Mouse (Mus musculus): ENCODE data around the gene Hist1h1d. TPM values are rescaled to one million over a fixed set of nuclear protein-coding genes. Genes with fewer than 3 reads are reported as not detected.
A peak's percentile ranks its signal among the peaks of the same experiment; 100 is the strongest.
"Not testable (repeated sequence)": the region's sequence is repeated elsewhere in the genome, so short reads cannot be mapped to it uniquely, and the experiment has no call there.

Gene Hist1h1d
- polyA plus RNA-seq, 1 experiment from 2014 or later, result 0.41 TPM

- WGBS, result under 1% methylated on average over 20 of the region's 20 CpGs
- Histone ChIP-seq H3K27ac (replicated peaks in 1 of 2; ENCODE audit: control insufficient read depth in 1 of 2, insufficient read depth in 1 of 2, low read depth in 2 of 2, low read length in 2 of 2) (peak overlapping the region; percentile 95 to 100), H3K4me3 (ENCODE audit: control insufficient read depth in 1 of 2, insufficient read depth in 1 of 2, low read depth in 1 of 2, low read length in 2 of 2) (peak overlapping the region; percentile 49 to 67), H3K4me1 (ENCODE audit: control insufficient read depth in 2 of 2, insufficient read depth in 2 of 2, low read length in 2 of 2) (peaks cover 8 to 33% of the 10 kb centered on the region in 2 experiments), H3K9ac (ENCODE audit: low read length) (peak overlapping the region; percentile 95), H3K9me3 (ENCODE audit: control insufficient read depth, low read length) (no peaks in the 10 kb centered on the region), H3K36me3 (ENCODE audit: control insufficient read depth, insufficient read depth, low read length) (no peaks in the 10 kb centered on the region), H3K27me3 (ENCODE audit: control insufficient read depth, insufficient read depth, low read length) (no peaks in the 10 kb centered on the region), H3K4me2 (ENCODE audit: low read length) (peak overlapping the region; percentile 71)
- ATAC-seq (ENCODE audit: insufficient number of reproducible peaks, insufficient read depth, low FRiP score, low read depth), result no peak
Measured at GRCm38 (mm10) chr13:23530181-23530900, 22.7 kb upstream of the Hist1h1d start.

- no peaks in the 10 kb centered on the region for H3K36me3 ChIP-seq (ENCODE audit: control insufficient read depth, insufficient read depth, low read length)
- peak; percentile 81 for ATAC-seq (ENCODE audit: insufficient number of reproducible peaks, insufficient read depth, low FRiP score, low read depth)
- peak within 1 kb of the TSS; percentile 71 for H3K4me2 ChIP-seq (ENCODE audit: low read length)
- under 1% methylated on average over 50 of the region's 70 CpGs for WGBS
- peak within 1 kb of the TSS; percentile 95 for H3K9ac ChIP-seq (ENCODE audit: low read length)
- H3K27ac ChIP-seq (replicated peaks in 1 of 2; ENCODE audit: control insufficient read depth in 1 of 2, insufficient read depth in 1 of 2, low read depth in 2 of 2, low read length in 2 of 2), result peak within 1 kb of the TSS; percentile 95 to 100
- no peaks in the 10 kb centered on the region for H3K27me3 ChIP-seq (ENCODE audit: control insufficient read depth, insufficient read depth, low read length)
- no peaks in the 10 kb centered on the region for H3K9me3 ChIP-seq (ENCODE audit: control insufficient read depth, low read length)
- peak within 1 kb of the TSS; percentile 49 to 67 for H3K4me3 ChIP-seq (ENCODE audit: control insufficient read depth in 1 of 2, insufficient read depth in 1 of 2, low read depth in 1 of 2, low read length in 2 of 2)
- peaks cover 8 to 32% of the 10 kb centered on the region in 2 experiments for H3K4me1 ChIP-seq (ENCODE audit: control insufficient read depth in 2 of 2, insufficient read depth in 2 of 2, low read length in 2 of 2)
Measured at GRCm38 (mm10) chr13:23530901-23531875, 21.9 kb upstream of the Hist1h1d start, which contains the start of gene Hist1h4h. Gene Hist1h4h, plus strand, starts transcription at chr13:23531050.

GRCm38 (mm10) chr13:23532262-23533075, 20.6 kb upstream of the Hist1h1d start:
- Histone ChIP-seq H3K9ac (ENCODE audit: low read length) (peak overlapping the region; percentile 71), H3K4me1 (ENCODE audit: control insufficient read depth in 2 of 2, insufficient read depth in 2 of 2, low read length in 2 of 2) (peaks cover 8 to 36% of the 10 kb centered on the region in 2 experiments), H3K27me3 (ENCODE audit: control insufficient read depth, insufficient read depth, low read length) (no peaks in the 10 kb centered on the region), H3K4me2 (ENCODE audit: low read length) (peak overlapping the region; percentile 71), H3K36me3 (ENCODE audit: control insufficient read depth, insufficient read depth, low read length) (no peaks in the 10 kb centered on the region), H3K27ac (replicated peaks in 1 of 2; ENCODE audit: control insufficient read depth in 1 of 2, insufficient read depth in 1 of 2, low read depth in 2 of 2, low read length in 2 of 2) (peak overlapping the region; percentile 61 to 95), H3K9me3 (ENCODE audit: control insufficient read depth, low read length) (no peaks in the 10 kb centered on the region), H3K4me3 (ENCODE audit: control insufficient read depth in 1 of 2, insufficient read depth in 1 of 2, low read depth in 1 of 2, low read length in 2 of 2) (peak overlapping the region; percentile 21 to 67; a peak in 3 of 4 replicates)
- no peak for ATAC-seq (ENCODE audit: insufficient number of reproducible peaks, insufficient read depth, low FRiP score, low read depth)
- 24% methylated on average over 9 of the region's 9 CpGs for WGBS

- under 1% methylated on average over 23 of the region's 53 CpGs for WGBS
- H3K36me3 ChIP-seq (ENCODE audit: control insufficient read depth, insufficient read depth, low read length); ATAC-seq (ENCODE audit: insufficient number of reproducible peaks, insufficient read depth, low FRiP score, low read depth); H3K9me3 ChIP-seq (ENCODE audit: control insufficient read depth, low read length); H3K27me3 ChIP-seq (ENCODE audit: control insufficient read depth, insufficient read depth, low read length): not testable (repeated sequence)
- Histone ChIP-seq H3K4me2 (ENCODE audit: low read length) (peak within 1 kb of the TSS; percentile 71), H3K27ac (replicated peaks in 1 of 2; ENCODE audit: control insufficient read depth in 1 of 2, insufficient read depth in 1 of 2, low read depth in 2 of 2, low read length in 2 of 2) (peak within 1 kb of the TSS; percentile 89 to 95), H3K9ac (ENCODE audit: low read length) (peak within 1 kb of the TSS; percentile 71), H3K4me3 (ENCODE audit: control insufficient read depth in 1 of 2, insufficient read depth in 1 of 2, low read depth in 1 of 2, low read length in 2 of 2) (peak within 1 kb of the TSS; percentile 36 to 48), H3K4me1 (ENCODE audit: control insufficient read depth in 2 of 2, insufficient read depth in 2 of 2, low read length in 2 of 2) (peaks cover 8 to 35% of the 10 kb centered on the region in 2 experiments)
Measured at GRCm38 (mm10) chr13:23533560-23534367, 19.3 kb upstream of the Hist1h1d start, which contains the start of gene Hist1h2af. Gene Hist1h2af, plus strand, starts transcription at chr13:23533906.

GRCm38 (mm10) chr13:23534368-23535131, 18.5 kb upstream of the Hist1h1d start:
- H3K4me1 ChIP-seq (ENCODE audit: control insufficient read depth in 2 of 2, insufficient read depth in 2 of 2, low read length in 2 of 2), result peaks cover 5 to 30% of the 10 kb centered on the region in 2 experiments
- H3K36me3 ChIP-seq (ENCODE audit: control insufficient read depth, insufficient read depth, low read length), result no peaks in the 10 kb centered on the region
- WGBS, result 1% methylated on average over 15 of the region's 15 CpGs
- no peaks in the 10 kb centered on the region for H3K27me3 ChIP-seq (ENCODE audit: control insufficient read depth, insufficient read depth, low read length)
- peak overlapping the region; percentile 68 to 95 for H3K27ac ChIP-seq (replicated peaks in 1 of 2; ENCODE audit: control insufficient read depth in 1 of 2, insufficient read depth in 1 of 2, low read depth in 2 of 2, low read length in 2 of 2)
- no peaks in the 10 kb centered on the region for H3K9me3 ChIP-seq (ENCODE audit: control insufficient read depth, low read length)
- peak overlapping the region; percentile 71 for H3K9ac ChIP-seq (ENCODE audit: low read length)
- no peak for ATAC-seq (ENCODE audit: insufficient number of reproducible peaks, insufficient read depth, low FRiP score, low read depth)
- peak overlapping the region; percentile 24 to 48; a peak in 3 of 4 replicates for H3K4me3 ChIP-seq (ENCODE audit: control insufficient read depth in 1 of 2, insufficient read depth in 1 of 2, low read depth in 1 of 2, low read length in 2 of 2)
- peak overlapping the region; percentile 71 for H3K4me2 ChIP-seq (ENCODE audit: low read length)
